Comparison of ENCODE assay signal across 7 mouse cellular contexts in genomic region chr8:89785011-89785410, GRCm38 (mm10).
DNase-seq lines count a peak whose midpoint lies in the region; TF ChIP-seq lines count a peak whose summit lies in the region.

No protein-coding gene starts in this region.

- H3K4me1 ChIP-seq in E14TG2a.4 (replicated peaks; ENCODE audit: low read depth, low read length) = peaks cover 6% of the 10 kb centered on the region; the same call in 1 of the 2 replicates
- H3K4me1 ChIP-seq in lung, adult 2 months (ENCODE audit: control insufficient read depth, insufficient read depth, low read length) = no peaks in the 10 kb centered on the region

- no peak overlapping the region for H3K4me3 ChIP-seq in E14TG2a.4 (replicated peaks; ENCODE audit: low read length)
- H3K4me3 ChIP-seq in lung, adult 2 months (replicated peaks; ENCODE audit: extremely low read depth, low read depth, low read length) = no peak overlapping the region

- DNase-seq in adrenal gland, adult 18-20 months (ENCODE audit: low spot score in 2 of 2) = peak; percentile 38 to 47
- DNase-seq in embryo, embryonic 11.5 days (ENCODE audit: low read depth, low spot score) = peak; percentile 66
- DNase-seq in heart, adult 9 months (ENCODE audit: low spot score in 2 of 2) = peak; percentile 7 to 45
- peak; percentile 88 for DNase-seq in layer of hippocampus, adult 11-12 months (ENCODE audit: low spot score)
- peak; percentile 50 for DNase-seq in lung, adult 2 months
- peak; percentile 70 for DNase-seq in retina, postnatal 7 days (ENCODE audit: low read depth, low spot score)

- peaks cover 9% of the 10 kb centered on the region for H3K9me3 ChIP-seq in E14TG2a.4 (ENCODE audit: low read length)

- 20% methylated on average over 7 of the region's 7 CpGs for WGBS in lung, adult 2 months

- H3K27me3 ChIP-seq in E14TG2a.4 (ENCODE audit: insufficient read depth, low read length) = peaks cover 10% of the 10 kb centered on the region; the same call in 1 of the 2 replicates

- no peaks in the 10 kb centered on the region for H3K36me3 ChIP-seq in E14TG2a.4 (ENCODE audit: insufficient read depth, low read length)

- TF ChIP-seq CTCF in E14TG2a.4 (conservative IDR thresholded peaks at IDR 0.05; ENCODE audit: low read length) = peak; percentile 81
- TF ChIP-seq CTCF in lung, adult 2 months (IDR thresholded peaks at IDR 0.05; ENCODE audit: insufficient read depth, low read length) = peak; percentile 49

- no peak for TF ChIP-seq POLR2A in lung, adult 2 months (IDR thresholded peaks at IDR 0.05; ENCODE audit: borderline replicate concordance, extremely low read depth, low read depth, low read length)

Comparison
In these comparisons a context has a peak if more than half of its experiments do, and no peak if none do; other contexts are left out.
1. DNase-seq: peak in every context shown above with its lines; median percentile 88 in layer of hippocampus, adult 11-12 months; 70 in retina, postnatal 7 days; 66 in embryo, embryonic 11.5 days; 50 in lung, adult 2 months; 42 in adrenal gland, adult 18-20 months; 26 in heart, adult 9 months.